Mouse (Mus musculus) heart, adult 8-10 months (tissue): ENCODE results near the gene Secisbp2. TPM values are rescaled to one million over a fixed set of nuclear protein-coding genes. Genes with fewer than 3 reads are reported as not detected.
A peak's percentile ranks its signal among the peaks of the same experiment; 100 is the strongest.
"Not testable (repeated sequence)": the region's sequence is repeated elsewhere in the genome, so short reads cannot be mapped to it uniquely, and the experiment has no call there.

Experiments
- DNase-seq: peaks from one replicate; pipeline ENCODE4 v3.0.0; 2022; ENCODE audit warnings: low spot score
- total RNA-seq, 4 experiments: library from RNA; stranded (reverse); gene quantifications; 2 replicates each; pipeline ENCODE4 v1.2.4; 2022

Secisbp2 gene
- 10 to 100 TPM; 10.8 to 13.7 (median 11.3) TPM for total RNA-seq

DNA sequence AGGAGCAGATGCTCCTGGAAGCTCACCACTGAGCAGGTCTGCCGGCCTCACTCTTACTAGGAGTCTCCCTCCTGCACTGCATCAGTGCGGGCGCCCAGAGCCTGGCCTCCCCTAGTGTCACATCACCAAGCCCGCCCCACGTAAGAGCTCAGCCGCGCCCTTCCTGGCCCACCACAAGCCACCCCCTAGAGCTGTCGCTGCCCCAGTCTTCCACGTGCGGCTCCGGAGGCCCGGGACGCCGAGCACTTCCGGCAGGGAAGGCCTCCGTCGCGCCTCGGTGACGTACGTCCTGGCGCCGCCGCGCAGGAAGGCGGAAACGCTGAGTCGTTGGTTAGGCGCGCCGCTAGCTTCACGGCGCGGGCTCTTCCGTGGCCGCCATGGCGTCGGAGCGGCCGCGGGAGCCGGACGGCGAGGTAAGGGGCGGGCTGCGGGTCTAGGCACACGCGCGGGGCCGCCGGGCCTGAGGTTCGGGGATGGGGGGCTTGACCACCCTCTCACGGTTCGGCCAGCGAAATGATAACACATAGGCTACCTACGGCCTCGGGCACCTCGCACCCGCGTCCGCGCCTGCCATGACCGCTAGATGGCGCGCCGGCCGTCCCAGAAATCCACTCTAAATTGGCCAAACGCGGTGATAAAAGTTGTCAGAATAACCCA lies at the start of gene Secisbp2:
TSS of gene Secisbp2 (plus strand) at position 290 of the 657 bp plus-strand sequence.
- DNase-seq: peak; percentile 93

DNA sequence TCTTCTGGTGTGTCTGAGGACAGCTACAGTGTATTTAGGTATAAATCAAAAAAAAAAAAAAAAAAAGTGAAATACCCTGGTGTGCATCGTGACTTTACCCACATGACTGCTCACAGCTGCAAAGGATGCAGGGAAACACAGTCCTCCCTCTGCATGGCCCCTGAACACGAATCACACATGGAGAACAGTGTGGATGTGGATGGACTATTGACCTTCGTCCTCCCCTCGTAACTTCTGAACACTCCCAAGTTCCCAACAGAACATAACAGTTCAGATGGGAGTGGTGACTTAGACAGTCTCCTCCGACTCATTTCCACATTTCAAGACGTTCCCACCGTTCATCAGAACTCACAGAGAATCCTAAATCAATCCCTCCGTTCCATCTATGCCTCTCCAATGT lies 48.7 kb upstream of the Secisbp2 start:
- DNase-seq: no peak

DNA sequence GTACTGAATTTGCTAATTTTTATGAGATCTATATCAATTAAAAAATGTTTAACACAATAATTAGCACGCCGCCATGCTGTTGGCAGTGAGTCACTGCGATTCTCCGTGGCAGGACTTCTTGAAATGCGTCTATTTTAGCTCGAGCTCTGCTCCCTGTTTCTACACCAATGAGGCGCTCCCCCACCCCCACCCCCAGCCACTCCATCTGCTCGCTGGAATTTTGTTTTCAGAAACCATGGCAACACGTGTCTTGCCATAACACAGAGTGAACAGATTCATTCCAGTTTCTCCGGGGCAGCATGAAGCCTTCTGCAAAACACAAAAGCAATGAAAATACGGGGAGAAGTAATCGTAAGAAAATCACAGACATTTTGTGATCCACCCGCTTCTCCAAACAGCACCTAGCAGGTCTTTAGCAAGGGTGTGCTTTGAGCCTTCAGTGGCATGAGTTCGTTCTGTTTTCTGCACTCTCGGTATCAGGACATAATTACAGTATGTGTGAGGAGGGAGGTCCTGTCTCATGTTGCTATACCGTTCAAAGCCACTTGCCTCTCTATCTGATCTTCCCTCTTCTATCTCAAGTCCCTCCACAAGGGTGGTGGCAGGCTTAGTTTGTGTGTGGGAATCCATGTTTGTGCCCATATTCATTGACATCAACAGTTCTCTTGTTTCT lies 48.1 kb upstream of the Secisbp2 start:
- no peak for DNase-seq

DNA sequence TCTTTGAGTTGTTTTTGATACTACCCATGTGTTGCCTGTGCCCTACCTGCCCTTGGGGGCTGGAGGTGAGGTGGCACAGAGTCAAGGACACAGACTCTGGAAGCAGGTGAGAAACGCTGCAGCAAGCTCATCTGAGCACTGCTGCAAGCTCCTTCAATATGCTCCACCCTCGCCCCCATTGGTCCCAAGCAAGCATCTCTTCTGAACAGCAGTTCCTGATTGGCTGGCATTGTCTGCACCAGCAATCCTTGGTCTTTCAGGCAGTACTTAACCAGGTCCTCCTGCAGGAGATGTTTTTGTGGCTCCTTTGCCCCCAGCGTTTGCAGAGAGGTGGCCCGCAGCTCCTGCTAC lies 47.6 kb upstream of the Secisbp2 start:
- DNase-seq: no peak

DNA sequence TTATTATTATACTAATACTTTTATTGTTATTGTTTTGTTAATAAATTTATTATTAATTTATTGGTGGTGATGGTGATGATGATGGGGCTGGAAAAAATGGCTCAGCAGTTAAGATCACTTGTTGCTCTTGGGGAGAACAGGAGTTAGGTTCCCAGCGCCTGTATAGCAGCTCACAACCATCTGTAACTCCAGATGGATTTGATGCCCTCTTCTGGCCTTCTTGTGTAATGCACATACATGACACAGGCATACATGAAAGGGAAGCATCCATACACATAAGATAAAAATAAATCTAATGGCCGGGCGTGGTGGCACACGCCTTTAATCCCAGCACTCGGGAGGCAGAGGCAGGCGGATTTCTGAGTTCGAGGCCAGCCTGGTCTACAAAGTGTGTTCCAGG lies 42.3 kb upstream of the Secisbp2 start:
- no peak for DNase-seq

DNA sequence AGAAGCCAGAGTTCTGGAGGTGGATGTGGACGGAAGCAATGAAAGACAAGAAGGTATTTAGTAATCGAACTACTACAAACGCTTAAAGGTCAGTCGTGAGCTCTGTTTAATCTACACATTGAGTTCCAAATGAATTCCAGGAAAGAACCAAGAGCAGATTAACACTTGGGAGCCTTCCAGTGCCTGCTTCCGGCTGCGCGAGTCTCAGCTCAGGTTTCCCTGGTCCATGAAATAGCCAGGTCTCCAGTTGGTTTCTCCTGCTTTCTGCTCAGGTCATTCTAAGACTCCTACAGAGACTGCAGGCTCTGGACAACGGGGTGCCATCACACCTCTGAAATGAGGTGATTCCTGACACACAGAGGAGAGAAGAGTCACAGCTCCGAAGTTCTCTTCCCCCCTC lies 40.4 kb upstream of the Secisbp2 start:
- no peak for DNase-seq

DNA sequence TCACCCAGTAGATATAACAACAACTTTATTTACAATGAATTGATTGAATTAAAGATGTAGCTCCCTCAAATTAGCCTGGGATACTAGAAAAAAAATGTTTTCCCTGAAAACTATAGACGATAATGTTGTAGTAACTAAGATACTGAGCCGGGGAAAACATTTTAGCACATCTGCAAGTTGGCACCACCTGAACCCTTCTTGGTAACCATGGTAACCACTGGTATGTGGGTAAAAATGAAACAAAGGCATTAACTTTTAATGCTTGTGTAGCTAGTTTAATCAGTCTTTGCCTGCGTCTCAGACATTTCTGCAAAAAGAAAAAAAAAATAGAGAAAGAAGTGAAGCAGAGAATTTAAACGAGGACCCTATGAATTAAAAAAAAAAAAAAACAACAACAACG lies 40.0 kb upstream of the Secisbp2 start:
- DNase-seq: no peak

DNA sequence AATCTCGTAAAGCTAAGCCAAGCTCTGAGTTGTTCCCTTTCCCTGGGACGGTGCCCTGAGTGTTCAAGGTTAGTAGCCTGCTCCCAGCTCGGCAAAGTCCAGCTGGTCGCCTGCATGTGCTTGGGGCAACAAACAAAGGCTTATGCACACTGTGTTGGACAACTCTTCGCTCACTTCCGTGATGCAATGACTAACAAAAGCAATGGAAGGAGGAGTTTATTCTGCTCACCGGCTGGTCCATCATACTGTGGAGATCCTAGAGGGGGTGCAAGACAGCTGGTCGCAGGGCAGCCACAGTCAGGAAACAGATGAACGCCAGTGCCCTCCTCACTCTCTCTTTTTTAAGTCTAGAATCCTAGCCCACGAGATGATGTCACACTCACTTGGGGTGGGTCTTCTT lies 35.7 kb upstream of the Secisbp2 start:
- DNase-seq: no peak

DNA sequence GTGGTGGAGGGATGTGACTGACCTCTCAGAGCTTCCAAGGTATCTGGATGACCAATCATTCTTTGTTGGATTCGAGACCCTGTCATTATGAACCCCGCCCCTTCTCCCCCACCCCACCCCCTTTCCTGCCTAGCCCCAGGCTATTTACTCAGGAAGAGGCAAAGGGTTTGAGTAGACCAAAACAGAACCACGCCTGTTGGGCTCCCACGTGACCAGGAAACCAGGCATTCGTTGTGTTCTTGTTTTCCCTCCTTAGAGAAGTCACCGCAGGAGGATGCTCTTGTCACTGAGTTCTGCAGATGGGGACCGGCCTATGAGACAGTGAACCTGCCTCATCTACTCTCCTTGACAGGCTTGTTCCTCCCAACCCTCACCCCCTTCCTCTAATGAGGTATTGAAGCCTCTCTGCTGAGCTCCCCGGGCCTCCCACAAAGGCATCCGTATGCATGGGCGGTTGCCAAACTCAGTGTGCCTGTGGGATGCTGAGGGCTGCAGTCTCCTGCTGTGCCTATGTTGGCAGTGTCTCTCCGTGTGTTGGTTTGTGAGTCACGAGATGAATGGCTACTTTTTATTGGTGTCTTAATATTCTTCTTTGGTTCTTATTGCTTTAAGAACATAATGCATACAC lies 35.0 kb upstream of the Secisbp2 start:
- DNase-seq: no peak

DNA sequence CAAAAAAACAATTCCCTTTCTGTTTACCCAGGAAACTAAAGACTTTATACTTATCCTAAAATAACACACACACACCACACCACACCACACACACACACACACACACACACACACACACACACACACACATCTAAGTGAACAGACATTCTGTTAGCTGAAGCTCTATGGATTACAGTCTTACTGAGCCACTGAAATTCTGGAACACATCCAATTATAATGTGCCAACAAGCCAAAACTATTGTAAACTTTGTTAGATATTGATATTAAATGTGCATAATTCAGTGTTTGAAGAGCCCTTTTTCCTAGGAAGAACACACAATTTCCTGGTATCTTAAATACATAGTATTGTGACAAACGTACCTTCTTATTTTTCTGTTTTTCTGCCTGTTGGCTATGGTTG lies 34.2 kb upstream of the Secisbp2 start:
- no peak for DNase-seq

DNA sequence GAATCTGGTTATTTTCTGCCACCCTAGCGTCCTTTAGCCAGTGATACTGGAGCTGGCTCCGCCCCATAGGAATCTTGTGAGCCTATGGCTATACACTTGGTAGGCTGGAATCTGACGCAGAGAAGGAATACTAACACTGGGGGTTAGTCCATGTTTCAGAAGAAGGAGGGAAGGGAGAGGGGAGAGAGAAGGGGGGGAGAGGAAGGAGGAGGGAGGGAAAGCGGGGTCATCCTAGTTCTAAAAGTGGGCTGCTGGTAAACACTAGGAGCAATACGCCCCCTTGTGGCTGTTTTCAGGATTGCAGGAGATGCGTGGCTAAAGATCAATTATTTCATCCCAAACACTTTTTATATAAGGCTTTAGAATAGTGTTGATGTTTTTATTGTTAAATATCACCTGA lies 33.6 kb upstream of the Secisbp2 start:
- DNase-seq: peak; percentile 44

DNA sequence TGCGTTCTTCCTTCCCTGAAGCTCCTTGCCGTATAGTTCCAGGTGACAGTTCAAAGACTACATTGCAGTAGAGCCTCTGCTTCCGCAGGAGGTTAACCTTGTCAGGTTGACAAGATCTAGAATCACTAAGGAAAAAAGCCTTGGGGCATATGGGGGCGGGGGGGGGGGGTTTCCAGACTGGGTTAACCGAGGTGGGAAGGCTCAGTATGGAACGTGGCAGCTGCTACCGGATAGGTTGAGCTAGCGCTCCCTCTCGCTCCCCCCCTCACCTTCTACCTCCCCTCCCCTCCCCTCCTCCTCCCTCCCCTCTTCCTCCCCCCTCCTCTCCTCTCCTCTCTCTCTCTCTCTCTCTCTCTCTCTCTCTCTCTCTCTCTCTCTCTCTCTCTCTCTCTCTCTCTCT lies 32.9 kb upstream of the Secisbp2 start:
- DNase-seq: no peak

DNA sequence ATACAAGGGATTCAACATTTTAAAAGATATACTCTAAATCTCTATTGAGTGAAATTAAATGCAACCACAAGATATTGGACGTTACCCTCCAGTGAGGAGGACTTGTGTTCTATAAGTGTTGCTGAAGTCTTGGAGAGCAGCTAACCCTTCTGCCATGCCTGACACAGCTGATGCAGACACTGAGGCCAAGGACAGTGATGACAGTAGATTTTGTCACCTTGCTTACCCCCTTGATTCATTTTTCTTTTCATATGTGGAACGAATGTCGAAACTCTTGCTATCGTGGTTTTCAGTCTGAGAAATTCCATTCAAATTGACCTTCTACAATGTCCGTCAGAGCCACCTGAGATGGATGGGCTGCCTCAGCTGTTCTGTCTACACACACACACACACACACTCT lies 28.9 kb upstream of the Secisbp2 start:
- DNase-seq: no peak

DNA sequence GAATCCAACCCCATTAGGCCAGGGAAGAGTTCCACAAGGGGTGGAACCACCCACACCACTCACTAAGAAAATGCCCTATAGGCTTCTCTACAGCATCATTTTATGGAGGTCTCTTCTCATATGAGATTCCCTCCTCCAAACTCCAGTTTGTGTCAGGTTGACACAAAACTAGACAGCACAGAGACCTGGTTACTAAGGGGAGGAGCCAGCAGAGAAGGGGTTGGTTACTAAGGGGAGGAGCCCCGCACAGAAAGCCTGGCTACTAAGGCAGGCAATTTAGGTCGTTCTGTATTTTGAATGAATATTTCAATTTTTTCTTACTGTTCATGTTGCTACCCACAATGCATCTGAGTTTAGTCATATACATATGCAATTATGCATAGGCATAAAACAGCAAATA lies 27.8 kb upstream of the Secisbp2 start:
- DNase-seq: no peak

DNA sequence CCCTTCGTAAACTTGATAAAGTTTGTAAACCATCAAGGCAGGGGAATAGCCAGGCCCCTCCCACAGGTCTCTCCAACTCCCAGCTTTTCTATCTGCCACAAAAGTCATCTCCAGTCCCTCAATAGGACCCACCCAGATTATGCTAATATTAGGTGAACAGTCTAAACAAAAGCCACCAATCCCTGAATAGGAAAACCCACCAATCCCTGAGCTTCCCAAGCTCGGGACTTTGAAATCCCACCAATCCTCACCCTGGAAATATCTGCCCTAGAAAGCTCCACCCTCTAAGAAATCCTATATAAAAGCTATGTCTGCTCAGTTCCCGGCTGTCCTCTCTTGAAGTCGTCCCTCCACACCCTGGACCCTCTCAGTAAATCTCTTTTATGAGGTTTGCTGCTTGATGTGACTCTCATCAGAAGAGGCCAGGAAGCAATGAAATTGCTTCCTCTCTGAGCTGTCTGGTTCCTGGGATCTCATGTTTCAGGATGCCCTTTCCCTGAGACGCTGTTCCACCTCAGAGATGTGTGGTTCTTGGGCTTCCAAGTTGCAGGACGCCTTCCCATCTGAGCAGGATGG lies 23.1 kb upstream of the Secisbp2 start:
- no peak for DNase-seq

DNA sequence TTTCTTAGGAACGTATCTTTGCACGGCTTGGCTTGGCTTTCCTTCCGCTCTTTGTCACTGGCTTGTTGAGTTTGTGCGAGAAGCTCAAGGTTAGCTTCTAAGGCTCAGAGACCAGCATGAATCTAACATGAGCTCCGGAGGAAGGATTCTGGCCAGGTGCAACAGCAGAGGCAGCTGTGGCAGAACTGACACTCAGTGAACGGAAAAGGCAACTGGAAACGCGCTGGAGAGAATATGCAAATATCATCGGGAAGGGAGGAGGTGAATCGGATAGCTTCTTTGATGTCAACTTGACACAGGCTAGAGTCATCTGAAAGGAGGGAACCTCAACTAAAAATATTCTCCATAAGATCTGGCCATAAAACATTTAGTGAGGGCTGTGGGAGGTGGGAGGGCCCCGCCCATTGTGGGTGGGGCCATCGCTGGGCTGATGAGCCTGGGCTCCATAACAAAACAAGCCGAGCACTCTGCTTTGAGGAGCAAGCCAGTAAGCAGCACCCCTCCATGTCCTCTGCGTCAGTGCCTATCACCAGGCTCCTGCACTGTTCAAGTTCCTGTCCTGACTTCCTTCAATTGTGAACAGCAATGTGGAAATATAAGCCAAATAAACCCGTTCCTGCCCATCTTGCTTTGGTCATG lies 20.0 kb upstream of the Secisbp2 start:
- DNase-seq: no peak

DNA sequence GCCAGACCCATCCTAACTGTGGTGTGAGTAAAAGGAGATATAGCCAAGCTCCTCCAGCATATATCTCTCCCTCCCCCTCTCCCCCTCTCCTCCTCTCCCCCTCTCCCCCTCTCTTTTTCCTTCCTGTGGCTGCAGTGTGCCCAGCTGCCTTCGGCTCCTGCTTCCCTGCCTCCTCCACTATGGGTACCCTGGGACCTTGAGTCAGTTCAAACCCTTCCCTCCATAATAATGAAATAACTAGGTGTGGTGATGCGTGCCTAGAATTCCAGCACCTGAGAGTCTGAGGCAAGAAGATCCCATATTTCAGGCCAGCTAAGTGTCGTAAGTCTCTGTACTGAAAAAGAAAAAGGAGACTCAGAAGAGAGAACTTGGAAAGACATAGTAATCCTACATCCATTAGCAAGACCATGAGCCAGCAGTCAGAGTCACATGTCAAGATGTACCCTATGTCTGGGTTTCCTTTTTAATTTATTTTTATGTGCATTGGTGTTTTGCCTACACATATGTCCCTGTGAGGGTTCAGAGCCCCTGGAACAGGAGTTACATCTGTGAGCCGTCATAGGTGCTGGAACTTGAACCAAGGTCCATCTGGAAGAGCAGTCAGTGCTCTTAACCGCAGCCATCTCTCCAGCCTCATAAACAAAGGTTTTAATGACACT lies 18.8 kb upstream of the Secisbp2 start:
- no peak for DNase-seq

DNA sequence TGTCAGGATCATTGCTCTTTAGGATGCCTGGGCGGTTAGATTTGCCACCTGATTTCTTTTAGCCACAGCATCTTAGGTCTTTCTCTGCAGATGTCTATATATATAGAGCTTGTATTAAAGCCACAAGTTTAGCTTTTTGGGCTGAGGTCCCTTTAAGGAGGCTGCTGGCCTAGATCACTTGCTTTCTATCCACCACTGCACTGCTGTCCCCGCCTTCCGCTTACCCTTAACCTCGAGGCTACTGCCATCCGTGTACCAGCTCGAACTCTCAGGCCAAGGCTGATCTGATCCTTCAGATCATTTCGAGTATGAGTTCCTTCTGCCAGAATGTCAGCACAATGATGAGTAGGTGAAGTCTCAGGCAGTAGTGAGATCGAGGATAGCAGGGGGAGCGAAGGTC lies 16.1 kb upstream of the Secisbp2 start:
- DNase-seq: not testable (repeated sequence)

DNA sequence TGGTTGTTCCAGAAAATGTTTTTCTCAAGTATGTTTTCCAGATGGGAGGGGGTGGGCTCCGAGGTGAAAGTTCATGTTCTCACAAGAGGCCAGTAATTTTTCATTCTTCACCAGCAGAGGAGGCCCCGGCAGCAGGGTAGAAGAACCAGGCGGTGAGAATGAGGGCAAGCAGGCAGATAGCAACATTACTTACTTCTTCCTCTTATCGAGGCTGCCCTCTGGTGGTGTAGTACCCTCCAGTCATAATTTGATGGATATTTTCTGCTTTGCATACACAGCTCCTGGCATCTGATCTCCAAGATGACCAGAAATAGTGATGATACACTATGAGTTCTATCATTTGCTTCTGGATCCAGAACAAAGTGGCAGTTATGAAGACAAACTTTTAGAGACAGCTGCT lies 12.5 kb upstream of the Secisbp2 start:
- no peak for DNase-seq

DNA sequence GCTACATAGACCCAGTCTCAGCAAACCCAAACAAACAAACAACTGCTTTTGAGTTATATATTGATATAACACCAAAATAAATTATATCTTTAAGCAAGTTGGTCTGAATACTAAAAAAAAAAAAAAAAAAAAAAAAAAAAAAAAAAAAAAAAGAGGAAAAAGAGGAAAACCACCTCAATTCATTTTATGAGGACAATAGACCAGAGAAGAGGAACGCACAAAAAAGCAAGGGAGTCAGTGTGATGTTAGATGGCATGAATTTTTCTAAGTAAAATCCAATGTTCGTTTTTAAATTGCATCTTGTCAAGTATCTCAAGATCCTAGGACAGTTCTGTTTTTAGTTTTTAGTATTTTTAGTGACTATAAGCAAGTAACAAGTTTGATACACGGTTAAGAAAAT lies 10.1 kb upstream of the Secisbp2 start:
- no peak for DNase-seq

DNA sequence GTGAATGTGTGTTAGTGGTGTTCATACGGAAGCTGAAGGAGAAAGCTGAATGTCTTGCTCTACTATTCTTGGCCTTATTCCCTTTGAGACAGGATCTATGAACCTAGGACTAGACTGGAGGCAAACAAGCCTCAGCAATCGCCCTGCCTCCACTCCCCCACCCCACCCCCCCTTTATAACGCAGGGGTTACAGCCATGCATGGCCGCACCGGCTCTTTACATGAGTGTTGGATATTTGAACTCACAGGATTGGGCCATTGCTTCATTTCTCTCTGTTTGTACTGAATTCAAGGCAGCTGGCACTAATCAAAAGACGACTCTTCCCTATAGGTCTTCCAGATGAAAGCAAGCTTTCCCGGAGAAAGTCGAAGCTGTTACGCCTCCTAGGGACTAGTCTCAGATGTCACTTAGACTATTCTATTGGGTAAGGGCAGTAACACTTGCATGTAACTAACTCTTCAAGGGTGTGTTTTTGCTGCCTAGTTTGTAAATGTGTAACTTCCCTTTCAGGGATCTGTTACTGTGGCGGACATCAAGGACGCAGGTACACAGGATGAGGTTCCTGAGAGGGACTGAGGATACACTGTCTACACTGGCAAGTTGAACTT lies 9.2 kb upstream of the Secisbp2 start:
- no peak for DNase-seq
